Mouse (Mus musculus): ENCODE data around the gene Aqp12. TPM values are rescaled to one million over a fixed set of nuclear protein-coding genes. Genes with fewer than 3 reads are reported as not detected.

Aqp12 gene
- polyA plus RNA-seq, 1 experiment from 2014 or later, result not detected

DNA sequence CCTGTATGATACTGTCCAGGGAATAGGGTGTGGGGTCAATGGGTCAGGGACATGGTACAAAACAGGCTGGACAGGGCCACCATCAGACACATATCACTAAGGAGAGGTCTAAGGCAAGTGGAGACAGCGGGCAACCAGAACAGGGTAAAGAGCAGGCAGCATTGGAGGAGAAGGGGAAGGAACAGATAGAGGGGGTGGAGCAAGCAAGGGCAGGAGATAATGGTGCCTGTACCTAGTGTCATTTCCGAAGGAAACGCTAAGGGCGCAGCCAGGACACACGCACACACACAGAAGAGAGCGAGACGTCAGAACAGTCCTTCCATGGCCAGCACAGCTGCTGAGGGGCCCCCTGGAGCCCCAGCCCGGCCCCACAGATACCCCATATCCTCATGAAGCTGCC is 20.5 kb downstream of the Aqp12 start:
- 93% methylated on average over 8 of the region's 8 CpGs for WGBS
- H3K9ac ChIP-seq, result no peak overlapping the region
- H3K4me1 ChIP-seq (replicated peaks), result no peaks in the 10 kb centered on the region
- no peak overlapping the region for H3K4me3 ChIP-seq
- ATAC-seq (ENCODE audit: low read depth), result no peak
- H3K27ac ChIP-seq (replicated peaks), result no peak overlapping the region
- no peaks in the 10 kb centered on the region for H3K9me3 ChIP-seq
- no peaks in the 10 kb centered on the region for H3K27me3 ChIP-seq
- peaks cover 99% of the 10 kb centered on the region for H3K36me3 ChIP-seq
- H3K4me2 ChIP-seq, result no peak overlapping the region

DNA sequence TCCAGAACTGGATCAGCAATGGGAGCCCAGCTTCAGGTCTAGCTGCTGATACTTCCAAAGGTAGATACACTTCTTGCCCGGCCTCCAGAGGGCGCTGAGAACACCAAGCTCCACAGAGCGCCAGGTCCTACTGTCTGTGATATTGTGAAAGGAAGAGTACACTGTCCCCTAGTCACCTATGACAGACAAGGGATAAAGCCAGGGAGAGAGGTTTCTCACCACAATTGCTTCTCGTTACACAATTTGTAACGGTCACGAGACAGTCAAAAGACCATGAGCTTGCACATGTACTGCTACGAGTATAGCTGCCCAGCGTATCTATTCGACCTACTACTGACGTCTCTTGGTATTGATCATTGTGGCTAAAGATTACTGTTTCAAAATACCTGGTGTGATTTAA is 23.3 kb downstream of the Aqp12 start:
- no peak overlapping the region for H3K9ac ChIP-seq
- no peak overlapping the region for H3K4me2 ChIP-seq
- no peak for ATAC-seq (ENCODE audit: low read depth)

GRCm38 (mm10) chr1:93030060-93030459 is 23.9 kb downstream of the Aqp12 start:
- Histone ChIP-seq H3K36me3 (peaks cover 99% of the 10 kb centered on the region), H3K9ac (no peak overlapping the region), H3K27me3 (no peaks in the 10 kb centered on the region), H3K4me2 (no peak overlapping the region), H3K4me3 (no peak overlapping the region), H3K27ac (replicated peaks) (no peak overlapping the region), H3K9me3 (no peaks in the 10 kb centered on the region), H3K4me1 (replicated peaks) (no peaks in the 10 kb centered on the region)
- ATAC-seq (ENCODE audit: low read depth), result no peak
- WGBS, result 77% methylated on average over 2 of the region's 2 CpGs

More for the DNA sequence above, 23.3 kb downstream of the Aqp12 start:
- 92% methylated on average over 10 of the region's 10 CpGs for WGBS
- H3K36me3 ChIP-seq, result peaks cover 99% of the 10 kb centered on the region
- no peaks in the 10 kb centered on the region for H3K9me3 ChIP-seq
- no peaks in the 10 kb centered on the region for H3K4me1 ChIP-seq (replicated peaks)
- H3K4me3 ChIP-seq, result no peak overlapping the region
- H3K27me3 ChIP-seq, result no peaks in the 10 kb centered on the region
- H3K27ac ChIP-seq (replicated peaks), result no peak overlapping the region

- no peak overlapping the region for H3K4me2 ChIP-seq
- no peak overlapping the region for H3K4me3 ChIP-seq
- no peaks in the 10 kb centered on the region for H3K27me3 ChIP-seq
- H3K36me3 ChIP-seq, result peaks cover 99% of the 10 kb centered on the region
- WGBS, result 94% methylated on average over 3 of the region's 3 CpGs
- no peak for ATAC-seq (ENCODE audit: low read depth)
- H3K9me3 ChIP-seq, result no peaks in the 10 kb centered on the region
- H3K4me1 ChIP-seq (replicated peaks), result no peaks in the 10 kb centered on the region
- no peak overlapping the region for H3K27ac ChIP-seq (replicated peaks)
- no peak overlapping the region for H3K9ac ChIP-seq
These were observed 25.1 kb downstream of the Aqp12 start for GRCm38 (mm10) chr1:93031199-93031598.

GRCm38 (mm10) chr1:93033989-93034388 is 27.9 kb downstream of the Aqp12 start:
- H3K4me3 ChIP-seq, result no peak overlapping the region
- H3K36me3 ChIP-seq, result peaks cover 100% of the 10 kb centered on the region
- WGBS, result 50% methylated on average over 8 of the region's 8 CpGs

GRCm38 (mm10) chr1:93035981-93036380 is 29.8 kb downstream of the Aqp12 start:
- H3K36me3 ChIP-seq, result peaks cover 100% of the 10 kb centered on the region
- 73% methylated on average over 4 of the region's 4 CpGs for WGBS
- H3K9me3 ChIP-seq, result no peaks in the 10 kb centered on the region
- no peak overlapping the region for H3K9ac ChIP-seq
- H3K4me2 ChIP-seq, result no peak overlapping the region
- no peak overlapping the region for H3K4me3 ChIP-seq
- no peak for ATAC-seq (ENCODE audit: low read depth)
- no peaks in the 10 kb centered on the region for H3K4me1 ChIP-seq (replicated peaks)
- no peak overlapping the region for H3K27ac ChIP-seq (replicated peaks)
- H3K27me3 ChIP-seq, result no peaks in the 10 kb centered on the region

More at GRCm38 (mm10) chr1:93033989-93034388, 27.9 kb downstream of the Aqp12 start:
- Histone ChIP-seq H3K9me3 (no peaks in the 10 kb centered on the region), H3K4me1 (replicated peaks) (no peaks in the 10 kb centered on the region), H3K27me3 (no peaks in the 10 kb centered on the region), H3K4me2 (no peak overlapping the region), H3K9ac (no peak overlapping the region), H3K27ac (replicated peaks) (no peak overlapping the region)
- no peak for ATAC-seq (ENCODE audit: low read depth)

DNA sequence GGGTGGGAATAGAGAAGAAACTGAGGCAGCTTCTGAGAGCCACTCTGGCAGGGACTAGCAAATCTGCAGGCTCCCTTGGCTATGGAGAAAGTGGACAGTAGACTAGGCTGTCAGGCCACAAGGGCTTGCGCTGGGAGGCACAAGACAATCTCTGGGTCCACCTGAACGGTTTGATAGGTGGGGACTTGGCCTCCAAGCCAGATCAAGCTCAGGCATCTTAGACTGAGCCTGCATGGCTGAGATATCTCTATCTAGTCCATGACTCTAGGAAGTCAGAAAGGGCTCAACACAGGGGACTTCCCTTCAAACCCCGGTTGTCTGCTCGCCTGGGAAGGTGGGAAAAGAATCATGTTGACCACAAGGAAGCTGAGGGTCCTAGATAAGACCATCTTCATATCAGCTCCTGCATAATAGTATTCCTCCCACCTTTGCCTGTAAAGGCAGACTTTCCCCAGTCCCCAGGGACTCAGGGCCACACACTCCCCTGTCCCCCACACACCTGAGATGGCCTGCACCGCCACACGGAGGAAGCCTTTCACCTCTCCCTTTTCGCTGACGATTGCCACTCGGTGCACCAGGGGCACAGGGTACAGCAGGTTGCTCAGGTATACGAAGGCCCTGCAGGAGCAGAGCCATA is 40.1 kb downstream of the Aqp12 start:
- Histone ChIP-seq H3K36me3 (peaks cover 96% of the 10 kb centered on the region), H3K27me3 (no peaks in the 10 kb centered on the region)
- WGBS, result 88% methylated on average over 10 of the region's 10 CpGs

GRCm38 (mm10) chr1:93050071-93050470 is 43.9 kb downstream of the Aqp12 start:
- no peak overlapping the region for H3K4me3 ChIP-seq
- H3K27ac ChIP-seq (replicated peaks), result no peak overlapping the region
- H3K36me3 ChIP-seq, result peaks cover 96% of the 10 kb centered on the region
- no peaks in the 10 kb centered on the region for H3K27me3 ChIP-seq
- WGBS, result 94% methylated on average over 3 of the region's 3 CpGs
- no peak overlapping the region for H3K4me2 ChIP-seq
- no peaks in the 10 kb centered on the region for H3K4me1 ChIP-seq (replicated peaks)
- no peak overlapping the region for H3K9ac ChIP-seq
- no peaks in the 10 kb centered on the region for H3K9me3 ChIP-seq
- ATAC-seq (ENCODE audit: low read depth), result no peak

More for the DNA sequence above, 40.1 kb downstream of the Aqp12 start:
- Histone ChIP-seq H3K9me3 (no peaks in the 10 kb centered on the region), H3K4me1 (replicated peaks) (no peaks in the 10 kb centered on the region), H3K9ac (no peak overlapping the region), H3K4me3 (no peak overlapping the region), H3K27ac (replicated peaks) (no peak overlapping the region), H3K4me2 (no peak overlapping the region)
- ATAC-seq (ENCODE audit: low read depth), result no peak

DNA sequence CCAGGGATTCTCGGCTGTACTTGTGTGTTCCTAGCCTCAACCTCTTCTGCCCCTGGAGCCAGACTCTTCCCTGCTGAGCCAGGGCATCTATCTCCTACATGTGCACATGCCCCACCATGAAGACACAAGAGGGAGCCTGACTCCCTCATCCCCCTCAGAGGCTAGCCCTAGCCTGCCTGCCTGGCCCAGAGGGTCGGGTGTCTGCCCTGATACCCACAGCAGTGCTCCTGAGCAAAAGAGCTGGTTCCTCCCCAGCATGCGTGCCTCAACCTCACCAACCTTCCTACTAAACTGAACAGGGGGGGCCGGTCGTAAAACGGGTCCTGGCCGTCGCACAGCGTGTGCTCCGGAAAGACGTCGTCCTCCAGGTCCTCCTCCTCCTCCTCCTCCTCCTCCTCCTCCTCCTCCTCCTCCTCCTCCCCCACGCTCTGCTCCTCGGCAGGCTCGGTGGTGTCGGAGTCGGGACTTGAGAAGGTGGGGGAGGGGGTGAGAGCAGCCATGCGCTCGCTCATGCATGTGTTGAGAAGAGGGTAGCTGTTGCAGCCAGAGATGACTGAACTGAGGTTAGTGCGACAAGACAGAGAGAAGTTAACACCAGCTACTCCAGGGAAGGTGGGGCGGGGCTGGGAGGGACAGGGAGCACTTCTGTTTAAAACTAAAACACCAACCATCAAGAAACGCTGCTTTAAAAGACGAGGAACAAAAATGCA is 45.1 kb downstream of the Aqp12 start:
- Histone ChIP-seq H3K9me3 (no peaks in the 10 kb centered on the region), H3K9ac (no peak overlapping the region), H3K4me3 (no peak overlapping the region), H3K27me3 (no peaks in the 10 kb centered on the region), H3K4me1 (replicated peaks) (no peaks in the 10 kb centered on the region), H3K36me3 (peaks cover 97% of the 10 kb centered on the region), H3K4me2 (no peak overlapping the region), H3K27ac (replicated peaks) (no peak overlapping the region)
- 42% methylated on average over 20 of the region's 23 CpGs for WGBS
- ATAC-seq (ENCODE audit: low read depth), result no peak

Other genes with a start within 250 kb of the Aqp12 start
- gene Gpc1, start 174.7 kb upstream of the Aqp12 start, polyA plus RNA-seq (2015; fragmentation: Nextera tagmentation; extraction: Ambion mirVana), result 59.4 and 64.3 TPM in 2 replicates
- 0.70 and 0.74 TPM in 2 replicates for gene Ankmy1, start 103.4 kb upstream of the Aqp12 start, polyA plus RNA-seq (2015; fragmentation: Nextera tagmentation; extraction: Ambion mirVana)
- 14.0 and 15.5 TPM in 2 replicates for gene Dusp28, start 99.4 kb upstream of the Aqp12 start, polyA plus RNA-seq (2015; fragmentation: Nextera tagmentation; extraction: Ambion mirVana)
- 30.2 and 38.4 TPM in 2 replicates for gene Rnpepl1, start 95.6 kb upstream of the Aqp12 start, polyA plus RNA-seq (2015; fragmentation: Nextera tagmentation; extraction: Ambion mirVana)
- 55.3 and 55.7 TPM in 2 replicates for gene Capn10, start 72.0 kb upstream of the Aqp12 start, polyA plus RNA-seq (2015; fragmentation: Nextera tagmentation; extraction: Ambion mirVana)
- 0.23 and 0.60 TPM in 2 replicates for gene Gpr35, start 55.5 kb upstream of the Aqp12 start, polyA plus RNA-seq (2015; fragmentation: Nextera tagmentation; extraction: Ambion mirVana)
- gene Kif1a, start 95.6 kb downstream of the Aqp12 start, polyA plus RNA-seq (2015; fragmentation: Nextera tagmentation; extraction: Ambion mirVana), result 302 and 303 TPM in 2 replicates
- gene Agxt, start 128.9 kb downstream of the Aqp12 start, polyA plus RNA-seq (2015; fragmentation: Nextera tagmentation; extraction: Ambion mirVana), result not detected in 2 replicates
- 0.29 TPM in 1 of 2 replicates, not detected in the other for gene 2310007B03Rik, start 154.6 kb downstream of the Aqp12 start, polyA plus RNA-seq (2015; fragmentation: Nextera tagmentation; extraction: Ambion mirVana)
- 0.21 and 0.35 TPM in 2 replicates for gene Crocc2, start 162.4 kb downstream of the Aqp12 start, polyA plus RNA-seq (2015; fragmentation: Nextera tagmentation; extraction: Ambion mirVana)
- gene Sned1, start 229.5 kb downstream of the Aqp12 start, polyA plus RNA-seq (2015; fragmentation: Nextera tagmentation; extraction: Ambion mirVana), result 10.2 and 11.5 TPM in 2 replicates